Mouse (Mus musculus) limb, embryonic 10.5 days (tissue): ENCODE results near the gene Nrip1. TPM values are rescaled to one million over a fixed set of nuclear protein-coding genes. Genes with fewer than 3 reads are reported as not detected.

Experiments used
- DNase-seq: peaks from one replicate; pipeline ENCODE4 v3.0.0-alpha.2; 2017; ENCODE audit warnings: low spot score
- H3K27ac ChIP-seq: fragments of 300-500 bp; sonication (generic); 2 replicates; pipeline ENCODE4 v1.5.1; 2016; ENCODE audit warnings: mild to moderate bottlenecking
- H3K27me3 ChIP-seq: fragments of 300-500 bp; sonication (generic); 2 replicates; pipeline ENCODE4 v1.6.1; 2016; ENCODE audit warnings: low read depth, mild to moderate bottlenecking; ENCODE audit not compliant: poor library complexity, severe bottlenecking
- H3K36me3 ChIP-seq: fragments of 300-500 bp; sonication (generic); 2 replicates; pipeline ENCODE4 v1.6.1; 2016; ENCODE audit warnings: mild to moderate bottlenecking, moderate library complexity
- H3K4me1 ChIP-seq: fragments of 300-500 bp; sonication (generic); 2 replicates; pipeline ENCODE4 v1.6.1; 2016
- H3K4me3 ChIP-seq: fragments of 300-500 bp; sonication (generic); 2 replicates; pipeline ENCODE4 v1.5.1; 2016; ENCODE audit warnings: mild to moderate bottlenecking, moderate library complexity
- H3K9me3 ChIP-seq: fragments of 300-500 bp; sonication (generic); replicated peaks from 2 replicates; pipeline ENCODE4 v1.6.1; 2016; ENCODE audit warnings: mild to moderate bottlenecking
- WGBS: fragments of 180-500 bp; shearing (Covaris S2); methylation state at CpG from one replicate; pipeline ENCODE4 v1.1.7; 2016; 5-methylcytosine and 5-hydroxymethylcytosine counted together
- polyA plus RNA-seq: library from polyadenylated mRNA; unstranded; fragments of >200 nt; fragmentation: Nextera tagmentation; extraction: Ambion mirVana; gene quantifications from 2 replicates; pipeline ENCODE4 v1.2.1, GENCODE M21; 2016

Gene Nrip1
- polyA plus RNA-seq = 37.3 and 37.9 TPM in 2 replicates

GRCm38 (mm10) chr16:76373671-76374091 is at the start of gene Nrip1:
TSS of gene Nrip1 (minus strand) at chr16:76373827.
- no peaks in the 10 kb centered on the region for H3K9me3 ChIP-seq
- no peaks in the 10 kb centered on the region for H3K36me3 ChIP-seq
- peak within 1 kb of the TSS; percentile 99 for H3K27ac ChIP-seq
- H3K4me1 ChIP-seq = peaks cover 31% of the 10 kb centered on the region
- peak; percentile 75 for DNase-seq
- WGBS = 0% methylated on average over 9 of the region's 9 CpGs
- H3K27me3 ChIP-seq = no peaks in the 10 kb centered on the region
- H3K4me3 ChIP-seq = peak within 1 kb of the TSS; percentile 86

GRCm38 (mm10) chr16:76422531-76422930 is 48.9 kb upstream of the Nrip1 start:
- 86% methylated on average over 1 of the region's 1 CpGs for WGBS
- Histone ChIP-seq H3K4me1 (no peaks in the 10 kb centered on the region), H3K36me3 (no peaks in the 10 kb centered on the region), H3K9me3 (no peaks in the 10 kb centered on the region), H3K4me3 (no peak overlapping the region), H3K27ac (no peak overlapping the region), H3K27me3 (no peaks in the 10 kb centered on the region)
- no peak for DNase-seq

- no peak for DNase-seq
- no peak overlapping the region for H3K4me3 ChIP-seq
- WGBS = 85% methylated on average over 8 of the region's 8 CpGs
- no peaks in the 10 kb centered on the region for H3K9me3 ChIP-seq
- H3K36me3 ChIP-seq = no peaks in the 10 kb centered on the region
- H3K27ac ChIP-seq = no peak overlapping the region
- H3K4me1 ChIP-seq = no peaks in the 10 kb centered on the region; the same call in 1 of the 2 replicates
- H3K27me3 ChIP-seq = no peaks in the 10 kb centered on the region
Measured at GRCm38 (mm10) chr16:76419849-76420248, 46.2 kb upstream of the Nrip1 start.

GRCm38 (mm10) chr16:76416477-76416876 is 42.9 kb upstream of the Nrip1 start:
- DNase-seq = no peak
- Histone ChIP-seq H3K27me3 (no peaks in the 10 kb centered on the region), H3K4me1 (peaks cover 3% of the 10 kb centered on the region; the same call in 1 of the 2 replicates), H3K4me3 (no peak overlapping the region), H3K9me3 (no peaks in the 10 kb centered on the region), H3K36me3 (no peaks in the 10 kb centered on the region), H3K27ac (no peak overlapping the region)
- WGBS = 92% methylated on average over 2 of the region's 2 CpGs

- Histone ChIP-seq H3K9me3 (no peaks in the 10 kb centered on the region), H3K27me3 (no peaks in the 10 kb centered on the region), H3K4me3 (no peak overlapping the region), H3K27ac (no peak overlapping the region), H3K4me1 (peaks cover 3% of the 10 kb centered on the region; the same call in 1 of the 2 replicates), H3K36me3 (no peaks in the 10 kb centered on the region)
- no peak for DNase-seq
- WGBS = 83% methylated on average over 5 of the region's 5 CpGs
Measured at GRCm38 (mm10) chr16:76416060-76416438, 42.4 kb upstream of the Nrip1 start.

- no peak for DNase-seq
- Histone ChIP-seq H3K4me3 (no peak overlapping the region), H3K9me3 (no peaks in the 10 kb centered on the region), H3K4me1 (peaks cover 3% of the 10 kb centered on the region; the same call in 1 of the 2 replicates), H3K36me3 (no peaks in the 10 kb centered on the region), H3K27me3 (no peaks in the 10 kb centered on the region), H3K27ac (no peak overlapping the region)
- 83% methylated on average over 9 of the region's 9 CpGs for WGBS
Measured at GRCm38 (mm10) chr16:76415407-76416059, 41.9 kb upstream of the Nrip1 start.

- no peaks in the 10 kb centered on the region for H3K36me3 ChIP-seq
- peaks cover 3% of the 10 kb centered on the region; the same call in 1 of the 2 replicates for H3K4me1 ChIP-seq
- no peak overlapping the region for H3K4me3 ChIP-seq
- WGBS = 82% methylated on average over 5 of the region's 5 CpGs
- no peak for DNase-seq
- H3K9me3 ChIP-seq = no peaks in the 10 kb centered on the region
- H3K27me3 ChIP-seq = no peaks in the 10 kb centered on the region
- no peak overlapping the region for H3K27ac ChIP-seq
Measured at GRCm38 (mm10) chr16:76414528-76414927, 40.9 kb upstream of the Nrip1 start.

- Histone ChIP-seq H3K36me3 (no peaks in the 10 kb centered on the region), H3K9me3 (no peaks in the 10 kb centered on the region), H3K27me3 (no peaks in the 10 kb centered on the region), H3K4me1 (peaks cover 3% of the 10 kb centered on the region; the same call in 1 of the 2 replicates), H3K27ac (no peak overlapping the region), H3K4me3 (no peak overlapping the region)
- DNase-seq = no peak
- 93% methylated on average over 8 of the region's 8 CpGs for WGBS
Measured at GRCm38 (mm10) chr16:76413581-76413980, 40.0 kb upstream of the Nrip1 start.

- no peak overlapping the region for H3K27ac ChIP-seq
- H3K4me1 ChIP-seq = peaks cover 10% of the 10 kb centered on the region
- DNase-seq = no peak
- H3K4me3 ChIP-seq = no peak overlapping the region
- H3K9me3 ChIP-seq = no peaks in the 10 kb centered on the region
- WGBS = 79% methylated on average over 1 of the region's 1 CpGs
- H3K27me3 ChIP-seq = no peaks in the 10 kb centered on the region
- H3K36me3 ChIP-seq = no peaks in the 10 kb centered on the region
Measured at GRCm38 (mm10) chr16:76409355-76409722, 35.7 kb upstream of the Nrip1 start.

- H3K27ac ChIP-seq = no peak overlapping the region
- DNase-seq = no peak
- H3K4me1 ChIP-seq = peaks cover 10% of the 10 kb centered on the region
- no peaks in the 10 kb centered on the region for H3K27me3 ChIP-seq
- no peaks in the 10 kb centered on the region for H3K36me3 ChIP-seq
- 93% methylated on average over 4 of the region's 4 CpGs for WGBS
- no peak overlapping the region for H3K4me3 ChIP-seq
- no peaks in the 10 kb centered on the region for H3K9me3 ChIP-seq
Measured at GRCm38 (mm10) chr16:76408696-76409354, 35.2 kb upstream of the Nrip1 start.

GRCm38 (mm10) chr16:76408241-76408640 is 34.6 kb upstream of the Nrip1 start:
- no peaks in the 10 kb centered on the region for H3K36me3 ChIP-seq

GRCm38 (mm10) chr16:76407321-76407920 is 33.8 kb upstream of the Nrip1 start:
- peak overlapping the region; percentile 14; the same call in 1 of the 2 replicates for H3K27ac ChIP-seq

More at GRCm38 (mm10) chr16:76408241-76408640, 34.6 kb upstream of the Nrip1 start:
- H3K9me3 ChIP-seq = no peaks in the 10 kb centered on the region
- DNase-seq = no peak
- H3K27ac ChIP-seq = no peak overlapping the region
- 90% methylated on average over 8 of the region's 8 CpGs for WGBS
- H3K4me3 ChIP-seq = no peak overlapping the region
- H3K4me1 ChIP-seq = peaks cover 10% of the 10 kb centered on the region
- no peaks in the 10 kb centered on the region for H3K27me3 ChIP-seq

GRCm38 (mm10) chr16:76406897-76407296 is 33.3 kb upstream of the Nrip1 start:
- Histone ChIP-seq H3K4me3 (no peak overlapping the region), H3K9me3 (no peaks in the 10 kb centered on the region), H3K27ac (peak overlapping the region; percentile 14; the same call in 1 of the 2 replicates), H3K27me3 (no peaks in the 10 kb centered on the region), H3K4me1 (peaks cover 10% of the 10 kb centered on the region), H3K36me3 (no peaks in the 10 kb centered on the region)
- no peak for DNase-seq
- WGBS = 46% methylated on average over 7 of the region's 7 CpGs

More at GRCm38 (mm10) chr16:76407321-76407920, 33.8 kb upstream of the Nrip1 start:
- H3K4me3 ChIP-seq = no peak overlapping the region
- peaks cover 10% of the 10 kb centered on the region for H3K4me1 ChIP-seq
- no peaks in the 10 kb centered on the region for H3K27me3 ChIP-seq
- H3K36me3 ChIP-seq = no peaks in the 10 kb centered on the region
- no peak for DNase-seq
- WGBS = 78% methylated on average over 13 of the region's 13 CpGs
- H3K9me3 ChIP-seq = no peaks in the 10 kb centered on the region
